Mouse (Mus musculus): ENCODE data around the gene Syne2. TPM values are rescaled to one million over a fixed set of nuclear protein-coding genes. Genes with fewer than 3 reads are reported as not detected.
"Not testable (repeated sequence)": the region's sequence is repeated elsewhere in the genome, so short reads cannot be mapped to it uniquely, and the experiment has no call there.

The Syne2 gene
- total RNA-seq (2014; fragmentation: Nextera tagmentation) = 2.7 and 8.0 TPM in 2 replicates
- 1.2 and 5.9 TPM in 2 replicates for total RNA-seq (2017)

- ATAC-seq (replicated peaks; ENCODE audit: low FRiP score, low TSS enrichment, poor library complexity, severe bottlenecking) = peak; percentile 77
These were observed at the start of gene Syne2 for GRCm38 (mm10) chr12:75817959-75818452. Gene Syne2, plus strand, starts transcription at chr12:75818134.

DNA sequence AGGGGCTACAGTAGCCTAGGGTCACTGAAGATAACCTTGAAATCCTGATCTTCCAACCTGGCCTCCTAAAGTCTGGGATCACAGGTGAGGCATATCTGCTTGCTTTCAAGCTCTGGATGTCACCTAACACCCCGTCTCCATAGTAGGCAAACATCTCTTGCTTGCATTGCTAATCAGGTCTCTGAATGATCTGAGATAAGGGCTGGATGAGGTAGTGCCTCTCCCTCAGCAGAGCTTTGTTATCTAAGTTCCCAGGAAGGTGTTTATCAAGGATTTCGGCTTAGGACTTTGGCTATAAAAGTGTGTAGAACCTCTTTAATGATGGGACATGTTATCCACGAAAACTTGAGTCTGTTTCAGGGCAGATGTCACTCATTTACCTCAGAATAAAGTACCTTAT is 46.5 kb upstream of the Syne2 start:
- ATAC-seq (replicated peaks; ENCODE audit: low FRiP score, low TSS enrichment, poor library complexity, severe bottlenecking) = peak; percentile 73

GRCm38 (mm10) chr12:75772424-75773034 is 45.4 kb upstream of the Syne2 start:
- peak; percentile 77 for ATAC-seq (replicated peaks; ENCODE audit: low FRiP score, low TSS enrichment, poor library complexity, severe bottlenecking)

- ATAC-seq (replicated peaks; ENCODE audit: low FRiP score, low TSS enrichment, poor library complexity, severe bottlenecking) = no peak
These were observed 36.5 kb upstream of the Syne2 start for GRCm38 (mm10) chr12:75781445-75781844.

- ATAC-seq (replicated peaks; ENCODE audit: low FRiP score, low TSS enrichment, poor library complexity, severe bottlenecking) = no peak
These were observed 35.9 kb upstream of the Syne2 start for GRCm38 (mm10) chr12:75781995-75782394.

GRCm38 (mm10) chr12:75784271-75784751 is 33.6 kb upstream of the Syne2 start:
- ATAC-seq (replicated peaks; ENCODE audit: low FRiP score, low TSS enrichment, poor library complexity, severe bottlenecking) = no peak

- ATAC-seq (replicated peaks; ENCODE audit: low FRiP score, low TSS enrichment, poor library complexity, severe bottlenecking) = not testable (repeated sequence)
These were observed 31.3 kb upstream of the Syne2 start for GRCm38 (mm10) chr12:75786681-75787080.

- ATAC-seq (replicated peaks; ENCODE audit: low FRiP score, low TSS enrichment, poor library complexity, severe bottlenecking) = no peak
These were observed 28.5 kb upstream of the Syne2 start for GRCm38 (mm10) chr12:75789451-75789850.

DNA sequence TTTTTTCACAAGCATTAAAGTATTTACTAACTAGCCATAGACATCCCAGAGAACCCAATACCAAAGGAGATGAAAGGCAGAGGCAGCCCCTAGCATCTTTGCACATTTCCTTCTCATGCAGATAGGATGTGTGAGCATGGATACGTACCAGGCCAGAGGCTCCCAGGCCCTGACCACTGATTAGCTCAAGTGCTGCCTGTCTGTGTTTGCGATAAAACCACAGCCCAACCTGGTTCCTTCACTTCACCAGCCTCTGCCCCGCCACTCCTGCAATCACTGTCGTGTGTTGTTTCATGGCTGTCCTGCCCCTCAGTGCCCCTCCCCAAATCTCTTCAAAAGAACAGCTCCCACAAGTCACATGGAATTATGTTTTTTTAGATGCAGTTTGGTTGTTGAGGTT is 23.4 kb upstream of the Syne2 start:
- ATAC-seq (replicated peaks; ENCODE audit: low FRiP score, low TSS enrichment, poor library complexity, severe bottlenecking) = no peak

GRCm38 (mm10) chr12:75796510-75796909 is 21.4 kb upstream of the Syne2 start:
- no peak for ATAC-seq (replicated peaks; ENCODE audit: low FRiP score, low TSS enrichment, poor library complexity, severe bottlenecking)

DNA sequence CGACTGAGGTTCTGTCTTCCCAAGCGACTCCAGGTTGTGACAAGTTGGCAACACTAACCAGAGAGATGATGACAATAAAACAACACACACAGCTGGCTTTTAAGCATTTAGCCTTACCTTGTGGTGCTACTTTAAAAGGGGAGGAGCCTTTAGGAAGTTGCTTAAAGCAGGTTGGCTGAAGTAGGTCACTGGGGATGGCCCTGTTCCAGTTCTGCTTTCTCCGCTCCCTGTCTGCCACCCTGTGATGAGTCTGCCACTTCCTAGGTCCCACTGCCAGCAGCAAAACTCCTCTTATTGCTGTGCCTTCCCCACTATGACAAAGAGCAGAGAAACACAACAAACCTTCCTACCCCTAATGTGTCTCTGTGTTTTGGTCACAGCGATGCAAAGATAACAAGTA is 11.7 kb upstream of the Syne2 start:
- ATAC-seq (replicated peaks; ENCODE audit: low FRiP score, low TSS enrichment, poor library complexity, severe bottlenecking) = no peak

DNA sequence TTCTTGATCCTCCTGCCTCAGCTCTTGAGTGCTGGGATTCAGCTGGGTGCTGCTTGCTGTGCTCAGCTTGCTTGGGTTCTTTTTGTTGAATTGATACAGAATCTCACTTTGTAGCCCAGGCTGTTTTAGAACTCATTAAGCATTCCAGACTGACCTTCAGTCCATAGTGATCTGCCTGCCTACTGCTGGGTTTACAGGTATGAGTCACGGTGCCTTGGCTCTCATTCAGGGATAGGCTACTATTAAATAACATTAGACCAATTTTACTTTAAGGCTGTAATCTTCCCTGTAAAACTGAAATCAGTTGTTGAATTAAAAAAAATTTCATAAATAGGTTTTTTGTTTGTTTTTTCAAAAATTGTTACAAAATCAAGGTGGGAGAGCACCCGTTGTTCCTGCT is 4.2 kb upstream of the Syne2 start:
- no peak for ATAC-seq (replicated peaks; ENCODE audit: low FRiP score, low TSS enrichment, poor library complexity, severe bottlenecking)

GRCm38 (mm10) chr12:75814551-75814950 is 3.4 kb upstream of the Syne2 start:
- no peak for ATAC-seq (replicated peaks; ENCODE audit: low FRiP score, low TSS enrichment, poor library complexity, severe bottlenecking)

GRCm38 (mm10) chr12:75816981-75817856 is 715 bp upstream of the Syne2 start:
- ATAC-seq (replicated peaks; ENCODE audit: low FRiP score, low TSS enrichment, poor library complexity, severe bottlenecking) = no peak

GRCm38 (mm10) chr12:75818453-75819434 is 810 bp downstream of the Syne2 start:
- ATAC-seq (replicated peaks; ENCODE audit: low FRiP score, low TSS enrichment, poor library complexity, severe bottlenecking) = peak; percentile 53

GRCm38 (mm10) chr12:75819481-75819880 is 1.5 kb downstream of the Syne2 start:
- no peak for ATAC-seq (replicated peaks; ENCODE audit: low FRiP score, low TSS enrichment, poor library complexity, severe bottlenecking)

DNA sequence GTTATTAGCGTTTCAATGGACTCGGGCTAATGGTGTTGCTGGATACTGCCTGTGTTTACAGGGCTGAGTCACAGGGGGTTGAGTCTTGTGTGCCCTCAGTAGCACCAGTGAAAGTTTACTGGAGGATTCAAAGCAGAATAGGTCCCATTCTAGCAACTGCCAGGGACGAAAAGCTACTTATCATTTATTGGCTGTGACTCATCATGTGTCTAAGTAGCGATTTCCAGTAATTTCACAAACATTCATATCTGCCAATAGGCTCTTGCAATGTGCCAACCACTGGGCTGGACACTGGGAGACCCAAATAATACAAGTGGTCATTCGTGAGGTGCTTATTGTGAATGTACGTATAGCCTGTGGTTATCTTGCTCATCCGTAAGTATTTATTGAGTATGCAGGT is 2.3 kb downstream of the Syne2 start:
- no peak for ATAC-seq (replicated peaks; ENCODE audit: low FRiP score, low TSS enrichment, poor library complexity, severe bottlenecking)

GRCm38 (mm10) chr12:75822122-75822521 is 4.2 kb downstream of the Syne2 start:
- ATAC-seq (replicated peaks; ENCODE audit: low FRiP score, low TSS enrichment, poor library complexity, severe bottlenecking) = no peak

DNA sequence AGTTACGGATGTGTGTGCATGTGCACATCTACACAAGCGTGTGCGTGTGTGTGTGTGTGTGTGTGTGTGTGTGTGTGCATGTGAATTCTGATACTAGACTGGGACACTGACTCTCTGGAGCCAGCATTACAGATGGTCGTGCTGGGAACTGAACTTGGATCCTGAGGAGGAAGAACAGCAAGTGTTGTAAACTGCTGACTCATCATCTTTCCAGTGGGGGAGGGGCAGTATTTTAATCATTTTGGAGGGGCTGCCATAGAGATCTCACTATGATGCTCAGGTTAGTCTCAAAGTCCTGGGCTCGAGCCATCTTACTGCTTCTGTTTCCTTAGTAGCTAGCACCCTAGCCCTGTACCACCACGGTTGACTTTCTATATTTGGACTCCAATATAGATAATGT is 5.5 kb downstream of the Syne2 start:
- ATAC-seq (replicated peaks; ENCODE audit: low FRiP score, low TSS enrichment, poor library complexity, severe bottlenecking) = no peak
